Mouse (Mus musculus) embryonic facial prominence, embryonic 10.5 days (tissue): ENCODE results near the gene Podn. TPM values are rescaled to one million over a fixed set of nuclear protein-coding genes. Genes with fewer than 3 reads are reported as not detected.
"Not testable (repeated sequence)": the region's sequence is repeated elsewhere in the genome, so short reads cannot be mapped to it uniquely, and the experiment has no call there.

Experiments
- DNase-seq: peaks from one replicate; pipeline ENCODE4 v3.0.0-alpha.2; 2017; ENCODE audit warnings: low spot score
- H3K27ac ChIP-seq: fragments of 300-500 bp; sonication (generic); replicated peaks from 2 replicates; pipeline ENCODE4 v1.5.1; 2016; ENCODE audit warnings: mild to moderate bottlenecking
- H3K27me3 ChIP-seq: fragments of 300-500 bp; sonication (generic); replicated peaks from 2 replicates; pipeline ENCODE4 v1.6.1; 2016; ENCODE audit warnings: low read depth, mild to moderate bottlenecking; ENCODE audit not compliant: poor library complexity, severe bottlenecking
- H3K36me3 ChIP-seq: fragments of 300-500 bp; sonication (generic); replicated peaks from 2 replicates; pipeline ENCODE4 v1.6.1; 2016; ENCODE audit warnings: mild to moderate bottlenecking, moderate library complexity
- H3K4me1 ChIP-seq: fragments of 300-500 bp; sonication (generic); 2 replicates; pipeline ENCODE4 v1.6.1; 2016
- H3K4me3 ChIP-seq: fragments of 300-500 bp; sonication (generic); 2 replicates; pipeline ENCODE4 v1.5.1; 2016; ENCODE audit warnings: mild to moderate bottlenecking, moderate library complexity
- H3K9me3 ChIP-seq: fragments of 300-500 bp; sonication (generic); 2 replicates; pipeline ENCODE4 v1.6.1; 2016; ENCODE audit warnings: mild to moderate bottlenecking
- WGBS: fragments of 180-500 bp; shearing (Covaris S2); methylation state at CpG from one replicate; pipeline ENCODE4 v1.1.7; 2016; 5-methylcytosine and 5-hydroxymethylcytosine counted together
- polyA plus RNA-seq: library from polyadenylated mRNA; unstranded; fragments of >200 nt; fragmentation: Nextera tagmentation; extraction: Ambion mirVana; gene quantifications from 2 replicates; pipeline ENCODE4 v1.2.1, GENCODE M21; 2016

Gene Podn
- polyA plus RNA-seq: 0.05 and 0.38 TPM in 2 replicates

GRCm38 (mm10) chr4:108096345-108096744, at the start of gene Podn:
TSS of gene Podn (minus strand) at chr4:108096445.
- no peak for DNase-seq
- Histone ChIP-seq H3K4me3 (no peak within 1 kb of the TSS), H3K4me1 (no peaks in the 10 kb centered on the region), H3K9me3 (no peaks in the 10 kb centered on the region), H3K27ac (no peak within 1 kb of the TSS), H3K36me3 (peaks cover 8% of the 10 kb centered on the region; the same call in 1 of the 2 replicates), H3K27me3 (no peaks in the 10 kb centered on the region)
- 85% methylated on average over 4 of the region's 4 CpGs for WGBS

GRCm38 (mm10) chr4:108145554-108145953, 49.3 kb upstream of the Podn start:
- 31% methylated on average over 3 of the region's 3 CpGs for WGBS
- DNase-seq, H3K4me3 ChIP-seq, H3K27ac ChIP-seq, H3K36me3 ChIP-seq, H3K27me3 ChIP-seq, H3K4me1 ChIP-seq, H3K9me3 ChIP-seq: not testable (repeated sequence)

GRCm38 (mm10) chr4:108144880-108145279, 48.6 kb upstream of the Podn start, which contains the start of gene Scp2:
TSS of gene Scp2 (minus strand) at chr4:108144998.
- DNase-seq: no peak
- Histone ChIP-seq H3K4me1 (no peaks in the 10 kb centered on the region), H3K9me3 (0 out of 2 replicates have a peak, but pooled peaks cover 3% of the 10 kb centered on the region), H3K27ac (no peak within 1 kb of the TSS), H3K27me3 (no peaks in the 10 kb centered on the region), H3K4me3 (no peak within 1 kb of the TSS), H3K36me3 (no peaks in the 10 kb centered on the region)
- 93% methylated on average over 1 of the region's 1 CpGs for WGBS

GRCm38 (mm10) chr4:108143778-108144177, 47.5 kb upstream of the Podn start:
- H3K9me3 ChIP-seq: 0 out of 2 replicates have a peak, but pooled peaks cover 3% of the 10 kb centered on the region

DNA sequence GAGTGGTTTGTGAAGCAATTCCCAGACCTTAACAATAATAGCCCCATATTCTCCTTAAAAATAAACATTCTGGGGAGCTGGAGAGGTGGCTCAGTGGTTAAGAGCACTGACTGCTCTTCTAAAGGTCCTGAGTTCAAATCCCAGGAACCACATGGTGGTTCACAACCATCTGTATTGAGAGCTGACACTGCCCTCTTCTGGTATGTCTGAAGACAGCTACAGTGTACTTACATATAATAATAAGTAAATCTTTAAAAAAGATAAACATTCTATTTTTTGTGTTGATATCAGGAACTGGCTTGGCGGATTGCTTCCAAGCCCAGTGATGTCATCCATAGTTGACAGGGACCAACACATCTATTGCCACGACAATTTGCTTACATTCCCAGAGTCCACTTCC, 46.9 kb upstream of the Podn start:
- H3K27me3 ChIP-seq, DNase-seq, H3K9me3 ChIP-seq, H3K27ac ChIP-seq, H3K4me1 ChIP-seq, H3K4me3 ChIP-seq, H3K36me3 ChIP-seq: not testable (repeated sequence)
- 90% methylated on average over 2 of the region's 2 CpGs for WGBS

More at GRCm38 (mm10) chr4:108143778-108144177, 47.5 kb upstream of the Podn start:
- Histone ChIP-seq H3K4me1 (no peaks in the 10 kb centered on the region), H3K27me3 (no peaks in the 10 kb centered on the region), H3K27ac (no peak overlapping the region), H3K36me3 (no peaks in the 10 kb centered on the region), H3K4me3 (no peak overlapping the region)
- no peak for DNase-seq

- no peaks in the 10 kb centered on the region for H3K27me3 ChIP-seq
- no peak overlapping the region for H3K27ac ChIP-seq
- no peak overlapping the region for H3K4me3 ChIP-seq
- DNase-seq: no peak
- no peaks in the 10 kb centered on the region for H3K36me3 ChIP-seq
- H3K9me3 ChIP-seq: no peaks in the 10 kb centered on the region
- WGBS: 91% methylated on average over 5 of the region's 5 CpGs
- H3K4me1 ChIP-seq: no peaks in the 10 kb centered on the region
Observed at GRCm38 (mm10) chr4:108136938-108137337, 40.7 kb upstream of the Podn start.

DNA sequence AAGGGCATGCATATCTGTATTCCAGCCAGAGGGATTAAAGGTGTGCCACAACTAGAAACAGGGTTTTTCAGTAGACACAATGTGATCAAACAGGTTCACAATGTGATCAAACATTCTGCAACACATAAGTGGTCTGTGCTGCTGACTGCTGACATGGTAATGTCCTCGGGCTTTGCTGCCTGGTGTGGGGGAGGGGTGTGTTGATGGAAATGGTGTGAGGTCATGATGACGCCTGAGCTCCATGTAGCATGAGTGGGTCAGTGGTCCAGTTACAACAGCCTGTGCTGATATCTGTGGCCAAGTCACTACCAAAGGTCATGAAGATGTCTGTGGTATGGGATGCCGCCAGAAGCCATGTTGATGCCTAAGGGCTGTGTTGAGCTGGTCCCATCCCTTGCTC, 34.2 kb upstream of the Podn start:
- DNase-seq: no peak
- no peak overlapping the region for H3K4me3 ChIP-seq
- no peaks in the 10 kb centered on the region for H3K36me3 ChIP-seq
- H3K27me3 ChIP-seq: no peaks in the 10 kb centered on the region
- WGBS: 88% methylated on average over 3 of the region's 3 CpGs
- no peak overlapping the region for H3K27ac ChIP-seq
- H3K9me3 ChIP-seq: 0 out of 2 replicates have a peak, but pooled peaks cover 5% of the 10 kb centered on the region
- peaks cover 4% of the 10 kb centered on the region; the same call in 1 of the 2 replicates for H3K4me1 ChIP-seq

- Histone ChIP-seq H3K27ac (no peak overlapping the region), H3K4me1 (peaks cover 4% of the 10 kb centered on the region; the same call in 1 of the 2 replicates), H3K9me3 (0 out of 2 replicates have a peak, but pooled peaks cover 5% of the 10 kb centered on the region), H3K36me3 (no peaks in the 10 kb centered on the region), H3K4me3 (no peak overlapping the region), H3K27me3 (no peaks in the 10 kb centered on the region)
- WGBS: 91% methylated on average over 2 of the region's 2 CpGs
- no peak for DNase-seq
Observed at GRCm38 (mm10) chr4:108128339-108128738, 32.1 kb upstream of the Podn start.

GRCm38 (mm10) chr4:108127516-108127915, 31.3 kb upstream of the Podn start:
- Histone ChIP-seq H3K27me3 (no peaks in the 10 kb centered on the region), H3K36me3 (no peaks in the 10 kb centered on the region), H3K4me1 (peaks cover 4% of the 10 kb centered on the region; the same call in 1 of the 2 replicates), H3K9me3 (0 out of 2 replicates have a peak, but pooled peaks cover 5% of the 10 kb centered on the region), H3K4me3 (no peak overlapping the region), H3K27ac (no peak overlapping the region)
- 88% methylated on average over 5 of the region's 5 CpGs for WGBS
- no peak for DNase-seq

GRCm38 (mm10) chr4:108126260-108126659, 30.0 kb upstream of the Podn start:
- H3K4me1 ChIP-seq: peaks cover 4% of the 10 kb centered on the region; the same call in 1 of the 2 replicates
- H3K36me3 ChIP-seq: no peaks in the 10 kb centered on the region
- H3K4me3 ChIP-seq: no peak overlapping the region
- H3K27me3 ChIP-seq: no peaks in the 10 kb centered on the region
- 92% methylated on average over 4 of the region's 4 CpGs for WGBS
- no peak overlapping the region for H3K27ac ChIP-seq
- DNase-seq: no peak
- H3K9me3 ChIP-seq: 0 out of 2 replicates have a peak, but pooled peaks cover 5% of the 10 kb centered on the region

- Histone ChIP-seq H3K4me3 (no peak overlapping the region), H3K27me3 (no peaks in the 10 kb centered on the region), H3K9me3 (0 out of 2 replicates have a peak, but pooled peaks cover 3% of the 10 kb centered on the region), H3K4me1 (peaks cover 4% of the 10 kb centered on the region; the same call in 1 of the 2 replicates), H3K27ac (no peak overlapping the region), H3K36me3 (no peaks in the 10 kb centered on the region)
- 91% methylated on average over 1 of the region's 1 CpGs for WGBS
- no peak for DNase-seq
Observed at GRCm38 (mm10) chr4:108124104-108124503, 27.9 kb upstream of the Podn start.

- peak; percentile 94 for DNase-seq
- H3K4me3 ChIP-seq: peak overlapping the region; percentile 73
- no peaks in the 10 kb centered on the region for H3K36me3 ChIP-seq
- no peaks in the 10 kb centered on the region for H3K9me3 ChIP-seq
- WGBS: 14% methylated on average over 45 of the region's 45 CpGs
- H3K27me3 ChIP-seq: no peaks in the 10 kb centered on the region
- peak overlapping the region; percentile 84 for H3K27ac ChIP-seq
- no peaks in the 10 kb centered on the region for H3K4me1 ChIP-seq
Observed at GRCm38 (mm10) chr4:108117924-108118876, 22.0 kb upstream of the Podn start.
